Mouse (Mus musculus): ENCODE measurements at regions not wholly inside any gene's neighbourhood (a gene's known extent, or its start where the extent isn't known, plus 50 kb on each side); places are given as distances from the start of the nearest gene placed in this dataset.

- no peaks in the 10 kb centered on the region for H3K27me3 ChIP-seq (ENCODE audit: control insufficient read depth in 1 of 2, insufficient read depth in 2 of 2, low read length in 2 of 2)
- no peak overlapping the region for H3K4me3 ChIP-seq (ENCODE audit: control insufficient read depth in 1 of 2, insufficient read depth in 1 of 2, low read depth in 2 of 2, low read length in 2 of 2)
- TF ChIP-seq USF2 (IDR thresholded peaks at IDR 0.05; ENCODE audit: borderline replicate concordance in 1 of 2, insufficient read depth in 1 of 2, low read depth in 1 of 2, low read length in 2 of 2) (no peak), ELF1 (IDR thresholded peaks at IDR 0.05; ENCODE audit: low read depth, low read length) (no peak), MXI1 (IDR thresholded peaks at IDR 0.05; ENCODE audit: low read depth, low read length) (no peak), RAD21 (IDR thresholded peaks at IDR 0.05; ENCODE audit: low read depth, low read length) (no peak), TBP (IDR thresholded peaks at IDR 0.05; ENCODE audit: low read depth, low read length) (no peak), HCFC1 (IDR thresholded peaks at IDR 0.05; ENCODE audit: low read depth, low read length) (no peak), TAL1 (IDR thresholded peaks at IDR 0.05; ENCODE audit: low read length) (no peak), ETS1 (IDR thresholded peaks at IDR 0.05; ENCODE audit: low read depth, low read length) (no peak), E2F4 (IDR thresholded peaks at IDR 0.05; ENCODE audit: borderline replicate concordance, low read depth, low read length) (no peak), CHD1 (IDR thresholded peaks at IDR 0.05; ENCODE audit: low read depth, low read length) (no peak), ZC3H11A (IDR thresholded peaks at IDR 0.05; ENCODE audit: low read depth, low read length) (no peak), MYC (IDR thresholded peaks at IDR 0.05; ENCODE audit: low read depth, low read length) (no peak)
- H3K4me1 ChIP-seq (ENCODE audit: control insufficient read depth in 1 of 2, insufficient read depth in 2 of 2, low read length in 2 of 2), result no peaks in the 10 kb centered on the region
- H3K79me2 ChIP-seq (ENCODE audit: control insufficient read depth, insufficient read depth, low read length, poor library complexity), result no peaks in the 10 kb centered on the region
- no peak overlapping the region for H3K9ac ChIP-seq (ENCODE audit: control insufficient read depth, low read depth, low read length, poor library complexity, severe bottlenecking)
- H3K9me3 ChIP-seq (replicated peaks; ENCODE audit: insufficient read depth, low read length), result no peaks in the 10 kb centered on the region
- H3K27ac ChIP-seq (ENCODE audit: control insufficient read depth, low read depth, low read length), result no peak overlapping the region
- DNase-seq (ENCODE audit: low read depth, low spot score), result no peak
- no peaks in the 10 kb centered on the region for H3K36me3 ChIP-seq (ENCODE audit: control insufficient read depth in 1 of 2, insufficient read depth in 2 of 2, low read length in 2 of 2)
Measured at GRCm38 (mm10) chr17:52150496-52150895, 317.4 kb upstream of the Satb1 start.

- Histone ChIP-seq H3K36me3 (ENCODE audit: control insufficient read depth in 1 of 2, insufficient read depth in 2 of 2, low read length in 2 of 2) (no peaks in the 10 kb centered on the region), H3K79me2 (ENCODE audit: control insufficient read depth, insufficient read depth, low read length, poor library complexity) (no peaks in the 10 kb centered on the region), H3K27ac (ENCODE audit: control insufficient read depth, low read depth, low read length) (no peak overlapping the region), H3K9me3 (replicated peaks; ENCODE audit: insufficient read depth, low read length) (no peaks in the 10 kb centered on the region), H3K4me3 (ENCODE audit: control insufficient read depth in 1 of 2, insufficient read depth in 1 of 2, low read depth in 2 of 2, low read length in 2 of 2) (no peak overlapping the region), H3K4me1 (ENCODE audit: control insufficient read depth in 1 of 2, insufficient read depth in 2 of 2, low read length in 2 of 2) (no peaks in the 10 kb centered on the region), H3K27me3 (ENCODE audit: control insufficient read depth in 1 of 2, insufficient read depth in 2 of 2, low read length in 2 of 2) (no peaks in the 10 kb centered on the region), H3K9ac (ENCODE audit: control insufficient read depth, low read depth, low read length, poor library complexity, severe bottlenecking) (no peak overlapping the region)
- TF ChIP-seq CHD2 (IDR thresholded peaks at IDR 0.05; ENCODE audit: low read length), result no peak
- no peak for TF ChIP-seq E2F4 (IDR thresholded peaks at IDR 0.05; ENCODE audit: borderline replicate concordance, low read depth, low read length)
- no peak for TF ChIP-seq MAZ (IDR thresholded peaks at IDR 0.05; ENCODE audit: low read depth, low read length)
- no peak for TF ChIP-seq JUND (IDR thresholded peaks at IDR 0.05; ENCODE audit: low read depth, low read length)
- TF ChIP-seq ZNF384 (IDR thresholded peaks at IDR 0.05; ENCODE audit: low read depth, low read length), result no peak
- no peak for TF ChIP-seq KAT2A (conservative IDR thresholded peaks at IDR 0.05; ENCODE audit: low read depth, low read length)
- TF ChIP-seq MAFK (IDR thresholded peaks at IDR 0.05; ENCODE audit: borderline replicate concordance, low read depth, low read length), result no peak
- TF ChIP-seq EP300 (IDR thresholded peaks at IDR 0.05; ENCODE audit: low read depth in 1 of 2, low read length in 2 of 2), result no peak
- no peak for TF ChIP-seq TBP (IDR thresholded peaks at IDR 0.05; ENCODE audit: low read depth, low read length)
- TF ChIP-seq CHD1 (IDR thresholded peaks at IDR 0.05; ENCODE audit: low read depth, low read length), result no peak
- no peak for DNase-seq (ENCODE audit: low read depth, low spot score)
Measured at GRCm38 (mm10) chr17:52149834-52150233, 316.7 kb upstream of the Satb1 start.
